Mouse (Mus musculus) liver, adult 2 months (tissue): ENCODE data around the gene Ip6k2. TPM values are rescaled to one million over a fixed set of nuclear protein-coding genes. Genes with fewer than 3 reads are reported as not detected.
A peak's percentile ranks its signal among the peaks of the same experiment; 100 is the strongest.

Experiments
- DNase-seq: peaks from one replicate; pipeline ENCODE4 v3.0.0-alpha.2; 2011; ENCODE audit warnings: low read depth, low spot score; ENCODE audit errors: extremely low read depth
- H3K27ac ChIP-seq: fragments of 200-500 bp; replicated peaks from 2 replicates; pipeline ENCODE4 v1.5.1; 2012; ENCODE audit warnings: low read depth, mild to moderate bottlenecking, control low read depth, inconsistent platforms, low read length; ENCODE audit not compliant: insufficient read depth
- H3K27me3 ChIP-seq: fragments of 200-500 bp; 2 replicates; pipeline ENCODE4 v1.6.1; 2012; ENCODE audit warnings: mild to moderate bottlenecking, moderate library complexity, low read length, inconsistent platforms; ENCODE audit not compliant: control insufficient read depth, insufficient read depth
- H3K36me3 ChIP-seq: fragments of 200-500 bp; 2 replicates; pipeline ENCODE4 v1.6.1; 2012; ENCODE audit warnings: low read length, inconsistent platforms; ENCODE audit not compliant: control insufficient read depth, insufficient read depth
- H3K4me1 ChIP-seq: fragments of 200-500 bp; 2 replicates; pipeline ENCODE4 v1.6.1; 2011; ENCODE audit warnings: low read length; ENCODE audit not compliant: control insufficient read depth, insufficient read depth
- H3K4me3 ChIP-seq: fragments of 200-500 bp; 2 replicates; pipeline ENCODE4 v1.5.1; 2011; ENCODE audit warnings: low read depth, mild to moderate bottlenecking, control low read depth, low read length, moderate library complexity; ENCODE audit not compliant: insufficient read depth
- H3K79me2 ChIP-seq: fragments of 200-500 bp; 2 replicates; pipeline ENCODE4 v1.6.1; 2012; ENCODE audit warnings: inconsistent platforms, mild to moderate bottlenecking, low read length, moderate library complexity; ENCODE audit not compliant: control insufficient read depth, insufficient read depth
- H3K9ac ChIP-seq: fragments of 200-500 bp; 2 replicates; pipeline ENCODE4 v1.6.1; 2012; ENCODE audit warnings: low read depth, mild to moderate bottlenecking, control low read depth, inconsistent platforms, low read length
- CTCF ChIP-seq: fragments of 200-500 bp; IDR thresholded peaks from 2 replicates; pipeline ENCODE4 v1.5.1; 2011; ENCODE audit warnings: low read depth, low read length, control low read depth
- POLR2A ChIP-seq: fragments of 200-500 bp; IDR thresholded peaks from 2 replicates; pipeline ENCODE4 v1.6.1; 2011; ENCODE audit warnings: low read length, control low read depth; ENCODE audit not compliant: insufficient read depth; ENCODE audit errors: extremely low read depth
- WGBS: fragments of 180-500 bp; shearing (Covaris S2); methylation state at CpG from one replicate; pipeline ENCODE4 v1.1.7; 2018; 5-methylcytosine and 5-hydroxymethylcytosine counted together
- polyA plus RNA-seq: library from polyadenylated mRNA; depleted of rRNA; stranded (reverse); fragments of >200 nt; gene quantifications from 2 replicates; pipeline ENCODE4 v1.2.3, GENCODE M21; 2012
- total RNA-seq: library from RNA; depleted of rRNA; stranded (reverse); fragments of >200 nt; gene quantifications from 2 replicates; pipeline ENCODE4 v1.2.3, GENCODE M21; 2014

Ip6k2 gene
- total and polyA plus RNA-seq, 2 experiments, result 47.1 to 78.6 TPM

GRCm38 (mm10) chr9:108795762-108796161 lies 12.2 kb downstream of the Ip6k2 start:
- H3K79me2 ChIP-seq, result peaks cover 34% of the 10 kb centered on the region
- peak overlapping the region; percentile 90 for H3K27ac ChIP-seq
- peak overlapping the region; percentile 92 for H3K9ac ChIP-seq
- peak overlapping the region; percentile 88 for H3K4me3 ChIP-seq
- DNase-seq, result peak; percentile 94
- WGBS, result 15% methylated on average over 11 of the region's 11 CpGs
- H3K27me3 ChIP-seq, result no peaks in the 10 kb centered on the region
- H3K36me3 ChIP-seq, result peaks cover 26% of the 10 kb centered on the region
- peaks cover 30% of the 10 kb centered on the region for H3K4me1 ChIP-seq
- TF ChIP-seq CTCF, result no peak
- TF ChIP-seq POLR2A, result peak; percentile 81

- no peak for TF ChIP-seq POLR2A
- TF ChIP-seq CTCF, result no peak
- H3K27me3 ChIP-seq, result no peaks in the 10 kb centered on the region
- peak; percentile 89 for DNase-seq
- 24% methylated on average over 4 of the region's 4 CpGs for WGBS
- H3K27ac ChIP-seq, result peak overlapping the region; percentile 90
- H3K36me3 ChIP-seq, result peaks cover 32% of the 10 kb centered on the region
- H3K9ac ChIP-seq, result peak overlapping the region; percentile 92
- H3K79me2 ChIP-seq, result peaks cover 27% of the 10 kb centered on the region; the same call in 1 of the 2 replicates
- H3K4me3 ChIP-seq, result peak overlapping the region; percentile 92
- peaks cover 27% of the 10 kb centered on the region for H3K4me1 ChIP-seq
Observed at GRCm38 (mm10) chr9:108796351-108796981, 12.9 kb downstream of the Ip6k2 start.

- H3K4me1 ChIP-seq, result peaks cover 22% of the 10 kb centered on the region
- peak overlapping the region; percentile 87 for H3K9ac ChIP-seq
- DNase-seq, result no peak
- H3K27me3 ChIP-seq, result no peaks in the 10 kb centered on the region
- H3K27ac ChIP-seq, result peak overlapping the region; percentile 90
- WGBS, result 40% methylated on average over 7 of the region's 7 CpGs
- TF ChIP-seq CTCF (no peak), POLR2A (no peak)
- peaks cover 41% of the 10 kb centered on the region for H3K36me3 ChIP-seq
- H3K79me2 ChIP-seq, result peaks cover 19% of the 10 kb centered on the region; the same call in 1 of the 2 replicates
- H3K4me3 ChIP-seq, result peak overlapping the region; percentile 92
Observed at GRCm38 (mm10) chr9:108797477-108797876, 13.9 kb downstream of the Ip6k2 start.

GRCm38 (mm10) chr9:108798508-108799075 lies 15.0 kb downstream of the Ip6k2 start:
- H3K27ac ChIP-seq, result no peak overlapping the region
- H3K79me2 ChIP-seq, result peaks cover 15% of the 10 kb centered on the region; the same call in 1 of the 2 replicates
- 54% methylated on average over 5 of the region's 5 CpGs for whole genome bisulfite sequencing
- H3K27me3 ChIP-seq, result no peaks in the 10 kb centered on the region
- TF ChIP-seq POLR2A (no peak), CTCF (no peak)
- H3K9ac ChIP-seq, result no peak overlapping the region
- peaks cover 46% of the 10 kb centered on the region for H3K36me3 ChIP-seq
- no peak for DNase-seq
- no peak overlapping the region for H3K4me3 ChIP-seq
- H3K4me1 ChIP-seq, result peaks cover 12% of the 10 kb centered on the region

GRCm38 (mm10) chr9:108799564-108799963 lies 16.0 kb downstream of the Ip6k2 start:
- TF ChIP-seq CTCF, result no peak
- TF ChIP-seq POLR2A, result no peak
- WGBS, result 60% methylated on average over 3 of the region's 3 CpGs
- H3K4me3 ChIP-seq, result no peak overlapping the region
- H3K36me3 ChIP-seq, result peaks cover 56% of the 10 kb centered on the region
- DNase-seq, result no peak
- no peaks in the 10 kb centered on the region for H3K27me3 ChIP-seq
- H3K27ac ChIP-seq, result no peak overlapping the region
- no peak overlapping the region for H3K9ac ChIP-seq
- H3K79me2 ChIP-seq, result peaks cover 9% of the 10 kb centered on the region; the same call in 1 of the 2 replicates
- peaks cover 6% of the 10 kb centered on the region for H3K4me1 ChIP-seq

GRCm38 (mm10) chr9:108805768-108806167 lies 22.2 kb downstream of the Ip6k2 start:
- peaks cover 44% of the 10 kb centered on the region for H3K36me3 ChIP-seq
- DNase-seq, result no peak

More at GRCm38 (mm10) chr9:108805768-108806167, 22.2 kb downstream of the Ip6k2 start:
- TF ChIP-seq POLR2A (no peak), CTCF (no peak)
- no peak overlapping the region for H3K27ac ChIP-seq
- no peak overlapping the region for H3K9ac ChIP-seq
- no peak overlapping the region for H3K4me3 ChIP-seq
- H3K79me2 ChIP-seq, result no peaks in the 10 kb centered on the region
- WGBS, result 91% methylated on average over 8 of the region's 8 CpGs
- H3K4me1 ChIP-seq, result peaks cover 4% of the 10 kb centered on the region; the same call in 1 of the 2 replicates
- H3K27me3 ChIP-seq, result no peaks in the 10 kb centered on the region
